Mouse (Mus musculus): Measurements from ENCODE around the gene Gm28051. TPM values are rescaled to one million over a fixed set of nuclear protein-coding genes. Genes with fewer than 3 reads are reported as not detected.

Gm28051 gene
- polyA plus RNA-seq, 1 experiment from 2014 or later: not detected

DNA sequence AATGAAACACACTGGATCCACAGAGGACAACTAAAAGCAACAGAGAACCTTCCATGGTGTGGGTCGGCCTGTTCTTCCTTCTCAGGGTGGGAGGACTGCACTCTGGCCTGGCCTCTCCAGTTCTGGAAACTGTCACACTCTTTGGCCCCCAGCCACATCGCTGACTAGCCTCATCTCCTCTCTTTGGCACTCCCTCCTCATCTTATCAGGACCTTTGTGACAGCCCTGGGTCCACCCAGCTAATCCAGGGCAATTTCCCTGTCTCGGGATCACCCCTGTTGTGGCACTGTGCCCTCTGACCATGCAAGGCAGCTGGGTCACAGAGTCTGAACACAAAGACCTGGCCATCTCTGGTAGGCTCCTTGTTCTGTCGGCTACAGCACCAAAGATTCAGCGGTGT, 75.5 kb downstream of the Gm28051 start:
- Histone ChIP-seq H3K9me3 (ENCODE audit: control insufficient read depth, low read length) (no peaks in the 10 kb centered on the region), H3K9ac (ENCODE audit: low read length) (no peak overlapping the region), H3K4me2 (ENCODE audit: low read depth, low read length, severe bottlenecking) (no peak overlapping the region), H3K27me3 (ENCODE audit: control insufficient read depth, insufficient read depth, low read length) (no peaks in the 10 kb centered on the region), H3K4me3 (ENCODE audit: low read depth, low read length) (no peak overlapping the region), H3K4me1 (replicated peaks; ENCODE audit: control insufficient read depth, insufficient read depth, low read length) (peaks cover 4% of the 10 kb centered on the region), H3K27ac (ENCODE audit: low read depth, low read length) (no peak overlapping the region), H3K36me3 (ENCODE audit: control insufficient read depth, insufficient read depth, low read length) (no peaks in the 10 kb centered on the region)
- DNase-seq (ENCODE audit: low spot score): no peak
- 88% methylated on average over 5 of the region's 5 CpGs for WGBS
- ATAC-seq (replicated peaks; ENCODE audit: low FRiP score): no peak

DNA sequence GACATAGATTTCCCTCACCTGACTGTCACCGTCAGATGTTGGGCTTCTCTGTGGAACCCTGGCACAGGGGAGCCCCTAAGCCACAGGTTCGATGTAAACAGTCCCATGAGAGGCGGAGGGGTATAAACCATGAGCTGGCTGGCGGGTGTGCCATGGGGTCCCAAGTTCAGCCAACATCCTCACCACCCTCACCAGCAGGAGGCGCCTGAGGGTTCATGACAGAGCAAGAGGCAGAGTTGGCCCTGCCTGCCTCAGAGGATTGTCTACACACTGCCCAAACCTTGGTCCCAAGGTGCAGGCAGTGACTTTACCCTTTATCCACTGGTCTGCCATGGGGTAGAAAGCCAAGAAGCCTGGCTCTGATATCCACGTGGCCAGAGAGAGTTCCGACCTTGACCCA, 76.0 kb downstream of the Gm28051 start:
- DNase-seq (ENCODE audit: low spot score) (no peak), ATAC-seq (replicated peaks; ENCODE audit: low FRiP score) (no peak)
- Histone ChIP-seq H3K27ac (ENCODE audit: low read depth, low read length) (no peak overlapping the region), H3K9me3 (ENCODE audit: control insufficient read depth, low read length) (no peaks in the 10 kb centered on the region), H3K4me3 (ENCODE audit: low read depth, low read length) (no peak overlapping the region), H3K27me3 (ENCODE audit: control insufficient read depth, insufficient read depth, low read length) (no peaks in the 10 kb centered on the region), H3K4me1 (replicated peaks; ENCODE audit: control insufficient read depth, insufficient read depth, low read length) (peaks cover 4% of the 10 kb centered on the region), H3K36me3 (ENCODE audit: control insufficient read depth, insufficient read depth, low read length) (no peaks in the 10 kb centered on the region), H3K9ac (ENCODE audit: low read length) (no peak overlapping the region), H3K4me2 (ENCODE audit: low read depth, low read length, severe bottlenecking) (no peak overlapping the region)
- WGBS: 72% methylated on average over 7 of the region's 7 CpGs

DNA sequence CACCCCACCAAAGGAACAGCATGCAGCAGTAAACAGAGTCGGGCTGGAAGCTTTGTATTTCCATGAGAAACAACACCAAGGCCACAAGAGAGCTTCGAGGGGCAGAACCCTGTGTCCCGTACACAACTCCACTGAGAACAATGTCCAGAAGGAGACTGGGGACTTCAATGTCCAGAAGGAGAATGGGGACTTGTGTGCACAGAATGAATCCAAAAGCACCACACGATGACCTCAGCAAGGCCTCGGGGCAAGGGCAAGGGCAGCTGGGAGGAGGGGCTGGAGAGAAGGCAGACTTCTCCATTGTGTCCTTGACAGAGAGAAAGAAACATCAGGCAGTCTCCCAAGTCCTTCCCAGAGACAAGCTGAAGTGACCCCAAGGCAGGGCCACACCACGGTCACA, 78.7 kb downstream of the Gm28051 start:
- WGBS: 31% methylated on average over 6 of the region's 6 CpGs
- H3K36me3 ChIP-seq (ENCODE audit: control insufficient read depth, insufficient read depth, low read length): no peaks in the 10 kb centered on the region
- H3K4me2 ChIP-seq (ENCODE audit: low read depth, low read length, severe bottlenecking): no peak overlapping the region
- no peak overlapping the region for H3K9ac ChIP-seq (ENCODE audit: low read length)
- DNase-seq (ENCODE audit: low spot score) (no peak), ATAC-seq (replicated peaks; ENCODE audit: low FRiP score) (no peak)
- H3K4me1 ChIP-seq (replicated peaks; ENCODE audit: control insufficient read depth, insufficient read depth, low read length): no peaks in the 10 kb centered on the region; the same call in 1 of the 2 replicates
- no peaks in the 10 kb centered on the region for H3K27me3 ChIP-seq (ENCODE audit: control insufficient read depth, insufficient read depth, low read length)
- H3K4me3 ChIP-seq (ENCODE audit: low read depth, low read length): no peak overlapping the region
- no peak overlapping the region for H3K27ac ChIP-seq (ENCODE audit: low read depth, low read length)
- no peaks in the 10 kb centered on the region for H3K9me3 ChIP-seq (ENCODE audit: control insufficient read depth, low read length)

DNA sequence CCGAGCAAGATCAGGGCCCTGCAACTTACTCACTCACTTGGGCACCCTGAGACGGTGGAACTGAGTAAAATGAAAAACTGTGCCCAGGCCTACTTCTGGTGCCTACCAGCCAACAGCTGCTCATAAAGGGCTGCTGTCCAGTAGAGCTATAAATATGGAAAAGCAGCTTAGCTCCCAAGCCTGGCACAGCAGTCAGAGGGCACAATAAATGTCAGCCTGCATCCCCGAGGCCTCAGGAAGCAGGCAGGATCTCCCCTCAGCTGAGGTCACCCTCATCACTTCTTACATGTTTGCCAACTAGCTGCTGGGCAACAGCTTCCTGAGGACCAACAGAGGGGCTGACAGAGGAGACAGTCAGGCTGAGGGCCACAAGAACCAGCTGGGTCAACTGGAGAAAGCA, 80.5 kb downstream of the Gm28051 start:
- DNase-seq (ENCODE audit: low spot score) (no peak), ATAC-seq (replicated peaks; ENCODE audit: low FRiP score) (no peak)
- Histone ChIP-seq H3K4me2 (ENCODE audit: low read depth, low read length, severe bottlenecking) (no peak overlapping the region), H3K36me3 (ENCODE audit: control insufficient read depth, insufficient read depth, low read length) (no peaks in the 10 kb centered on the region), H3K9me3 (ENCODE audit: control insufficient read depth, low read length) (no peaks in the 10 kb centered on the region), H3K4me1 (replicated peaks; ENCODE audit: control insufficient read depth, insufficient read depth, low read length) (no peaks in the 10 kb centered on the region), H3K9ac (ENCODE audit: low read length) (no peak overlapping the region), H3K27ac (ENCODE audit: low read depth, low read length) (no peak overlapping the region), H3K4me3 (ENCODE audit: low read depth, low read length) (no peak overlapping the region), H3K27me3 (ENCODE audit: control insufficient read depth, insufficient read depth, low read length) (no peaks in the 10 kb centered on the region)
- WGBS: 89% methylated on average over 3 of the region's 3 CpGs

DNA sequence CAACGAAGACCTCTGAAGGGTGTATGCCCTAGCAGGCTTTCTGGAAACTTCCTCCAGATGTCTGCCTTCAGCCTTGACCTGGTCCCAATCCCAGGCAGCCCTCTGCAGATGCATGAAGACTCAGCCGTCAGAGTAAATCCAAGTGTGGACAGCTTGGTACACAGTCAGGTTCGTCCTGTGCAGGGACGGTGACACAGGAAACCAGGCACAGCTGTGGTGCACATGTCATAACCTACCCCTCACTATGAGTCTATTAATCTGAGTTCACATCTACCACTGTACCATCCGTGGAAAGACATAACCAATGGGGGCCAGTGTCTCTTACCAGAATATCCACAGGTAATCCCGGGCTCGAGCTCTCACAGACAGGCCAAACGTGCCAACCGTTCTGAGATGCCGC, 83.0 kb downstream of the Gm28051 start:
- H3K27me3 ChIP-seq (ENCODE audit: control insufficient read depth, insufficient read depth, low read length): no peaks in the 10 kb centered on the region
- no peaks in the 10 kb centered on the region for H3K36me3 ChIP-seq (ENCODE audit: control insufficient read depth, insufficient read depth, low read length)
- no peaks in the 10 kb centered on the region for H3K9me3 ChIP-seq (ENCODE audit: control insufficient read depth, low read length)
- no peak for DNase-seq (ENCODE audit: low spot score)
- no peak overlapping the region for H3K4me2 ChIP-seq (ENCODE audit: low read depth, low read length, severe bottlenecking)
- 90% methylated on average over 10 of the region's 10 CpGs for WGBS
- H3K9ac ChIP-seq (ENCODE audit: low read length): no peak overlapping the region
- no peak for ATAC-seq (replicated peaks; ENCODE audit: low FRiP score)
- no peak overlapping the region for H3K4me3 ChIP-seq (ENCODE audit: low read depth, low read length)
- H3K4me1 ChIP-seq (replicated peaks; ENCODE audit: control insufficient read depth, insufficient read depth, low read length): peaks cover 2% of the 10 kb centered on the region; the same call in 1 of the 2 replicates
- H3K27ac ChIP-seq (ENCODE audit: low read depth, low read length): no peak overlapping the region

DNA sequence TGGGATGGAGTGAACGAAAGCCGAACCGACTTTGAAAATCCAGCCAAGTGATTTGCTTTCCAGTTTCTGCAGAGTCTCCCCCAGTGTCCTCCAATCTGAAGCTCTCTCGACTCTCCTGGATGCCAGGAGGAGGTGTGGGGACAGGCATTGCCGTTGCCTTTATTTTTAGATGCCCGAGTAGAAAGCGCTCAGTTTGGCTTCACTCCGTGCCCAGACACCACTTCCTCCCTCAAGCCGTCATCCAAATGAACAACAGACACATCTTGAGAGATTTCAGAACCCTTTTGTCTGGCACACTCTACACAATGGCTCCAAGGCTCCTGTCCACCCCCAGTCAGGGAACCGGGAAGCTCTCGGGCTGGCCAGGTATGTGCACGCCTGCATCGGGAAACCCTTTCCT, 83.4 kb downstream of the Gm28051 start:
- no peak for ATAC-seq (replicated peaks; ENCODE audit: low FRiP score)
- Histone ChIP-seq H3K4me1 (replicated peaks; ENCODE audit: control insufficient read depth, insufficient read depth, low read length) (peaks cover 2% of the 10 kb centered on the region; the same call in 1 of the 2 replicates), H3K36me3 (ENCODE audit: control insufficient read depth, insufficient read depth, low read length) (no peaks in the 10 kb centered on the region), H3K27ac (ENCODE audit: low read depth, low read length) (no peak overlapping the region), H3K4me3 (ENCODE audit: low read depth, low read length) (no peak overlapping the region), H3K9ac (ENCODE audit: low read length) (no peak overlapping the region), H3K4me2 (ENCODE audit: low read depth, low read length, severe bottlenecking) (no peak overlapping the region), H3K27me3 (ENCODE audit: control insufficient read depth, insufficient read depth, low read length) (no peaks in the 10 kb centered on the region), H3K9me3 (ENCODE audit: control insufficient read depth, low read length) (no peaks in the 10 kb centered on the region)
- DNase-seq (ENCODE audit: low spot score): no peak
- 91% methylated on average over 13 of the region's 13 CpGs for WGBS

DNA sequence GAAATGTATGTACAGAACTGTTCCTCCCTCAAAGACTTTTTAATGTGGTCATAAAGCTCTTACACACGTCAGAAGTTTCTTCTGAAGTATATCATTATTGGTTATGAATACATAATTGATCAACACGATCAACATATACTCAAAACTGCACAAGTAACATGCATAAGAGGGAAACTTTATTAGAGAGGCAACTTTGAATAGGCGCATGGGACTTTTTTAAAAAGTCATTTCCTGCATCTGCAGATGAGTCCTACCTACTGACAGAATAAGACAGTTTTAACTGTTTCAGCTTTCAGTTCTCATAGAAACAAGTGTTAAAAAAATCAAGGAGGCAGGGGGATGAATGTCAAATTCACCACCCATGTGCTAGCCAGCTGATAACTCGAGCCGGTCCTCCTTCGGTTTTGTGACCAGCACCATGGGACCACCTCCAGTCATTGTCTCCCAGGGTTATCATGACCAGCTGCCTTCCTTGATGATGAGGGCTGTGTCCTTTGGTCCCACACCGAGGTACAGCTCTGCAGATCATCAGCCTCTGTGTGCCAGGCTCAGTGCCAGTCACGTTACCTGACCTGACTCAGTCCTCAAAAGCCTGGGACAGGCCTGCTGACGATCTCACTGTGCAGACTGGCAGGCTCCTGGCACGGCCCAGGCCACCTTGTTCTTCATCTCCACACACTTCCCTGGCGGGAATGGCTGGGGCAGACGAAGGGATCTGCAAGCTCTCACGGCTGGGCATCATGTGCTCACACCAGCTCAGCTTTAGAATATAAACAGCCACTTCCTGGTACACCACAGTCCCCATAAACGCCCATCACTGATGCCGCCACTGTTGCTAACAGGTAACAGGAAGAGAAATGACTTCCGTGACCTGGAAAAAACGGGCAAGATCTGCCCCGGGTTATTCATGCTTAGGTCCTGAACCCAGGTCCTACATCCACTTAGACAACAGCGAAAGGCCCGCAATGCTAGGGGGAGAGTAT, 84.4 kb downstream of the Gm28051 start:
- Histone ChIP-seq H3K9me3 (ENCODE audit: control insufficient read depth, low read length) (no peaks in the 10 kb centered on the region), H3K27ac (ENCODE audit: low read depth, low read length) (no peak overlapping the region), H3K36me3 (ENCODE audit: control insufficient read depth, insufficient read depth, low read length) (no peaks in the 10 kb centered on the region), H3K4me2 (ENCODE audit: low read depth, low read length, severe bottlenecking) (no peak overlapping the region), H3K4me3 (ENCODE audit: low read depth, low read length) (no peak overlapping the region), H3K4me1 (replicated peaks; ENCODE audit: control insufficient read depth, insufficient read depth, low read length) (peaks cover 2% of the 10 kb centered on the region; the same call in 1 of the 2 replicates), H3K9ac (ENCODE audit: low read length) (no peak overlapping the region), H3K27me3 (ENCODE audit: control insufficient read depth, insufficient read depth, low read length) (no peaks in the 10 kb centered on the region)
- ATAC-seq (replicated peaks; ENCODE audit: low FRiP score) (no peak), DNase-seq (ENCODE audit: low spot score) (no peak)
- WGBS: 91% methylated on average over 20 of the region's 20 CpGs

DNA sequence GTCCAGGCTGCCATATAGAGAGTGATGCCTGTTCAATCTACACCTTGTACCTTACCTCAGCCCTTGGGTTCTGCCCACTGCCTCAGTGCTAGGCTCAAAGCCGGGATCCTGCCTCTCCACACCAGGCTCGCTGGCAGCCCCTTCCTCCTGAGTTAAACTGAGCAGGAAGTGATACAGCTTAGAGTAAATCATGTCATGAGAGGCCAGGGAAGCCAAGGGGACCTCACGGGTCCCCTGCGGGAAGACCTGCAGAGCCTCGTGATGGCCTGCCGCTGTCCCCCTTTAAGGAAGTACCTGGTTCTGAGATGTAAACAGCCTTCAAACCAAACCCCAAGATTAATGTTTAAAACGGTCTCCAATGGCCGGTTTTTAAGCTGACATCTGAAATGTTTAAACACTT, 85.4 kb downstream of the Gm28051 start:
- no peak for ATAC-seq (replicated peaks; ENCODE audit: low FRiP score)
- no peak overlapping the region for H3K4me3 ChIP-seq (ENCODE audit: low read depth, low read length)
- H3K27ac ChIP-seq (ENCODE audit: low read depth, low read length): no peak overlapping the region
- H3K4me2 ChIP-seq (ENCODE audit: low read depth, low read length, severe bottlenecking): no peak overlapping the region
- no peaks in the 10 kb centered on the region for H3K9me3 ChIP-seq (ENCODE audit: control insufficient read depth, low read length)
- H3K4me1 ChIP-seq (replicated peaks; ENCODE audit: control insufficient read depth, insufficient read depth, low read length): peaks cover 2% of the 10 kb centered on the region; the same call in 1 of the 2 replicates
- no peak overlapping the region for H3K9ac ChIP-seq (ENCODE audit: low read length)
- no peaks in the 10 kb centered on the region for H3K27me3 ChIP-seq (ENCODE audit: control insufficient read depth, insufficient read depth, low read length)
- no peaks in the 10 kb centered on the region for H3K36me3 ChIP-seq (ENCODE audit: control insufficient read depth, insufficient read depth, low read length)
- DNase-seq (ENCODE audit: low spot score): no peak
- WGBS: 89% methylated on average over 8 of the region's 8 CpGs

DNA sequence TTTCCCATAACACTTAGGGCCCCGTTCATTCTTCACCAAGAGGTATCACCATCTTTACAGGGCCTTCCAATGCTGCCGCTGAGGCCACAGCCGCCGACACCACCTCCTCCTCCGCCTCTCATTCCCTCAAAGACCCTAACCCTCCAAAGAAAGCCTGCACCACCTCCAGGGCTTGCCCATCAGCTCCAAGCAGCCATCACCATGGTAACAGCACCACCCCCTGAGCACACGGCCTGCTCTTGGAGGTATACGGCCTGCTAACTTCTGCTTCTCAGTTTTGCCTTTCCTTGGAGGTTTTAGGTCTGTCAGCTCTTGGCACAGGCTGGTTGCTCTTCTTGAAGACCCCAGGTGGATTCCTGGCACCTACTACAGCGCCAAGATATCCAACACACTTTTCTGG, 86.7 kb downstream of the Gm28051 start:
- H3K36me3 ChIP-seq (ENCODE audit: control insufficient read depth, insufficient read depth, low read length): no peaks in the 10 kb centered on the region
- H3K4me3 ChIP-seq (ENCODE audit: low read depth, low read length): no peak overlapping the region
- ATAC-seq (replicated peaks; ENCODE audit: low FRiP score) (peak; percentile 39; the same call in 1 of the 2 replicates), DNase-seq (ENCODE audit: low spot score) (no peak)
- WGBS: 29% methylated on average over 8 of the region's 8 CpGs
- no peak overlapping the region; the same call in 1 of the 2 replicates for H3K9ac ChIP-seq (ENCODE audit: low read length)
- H3K27me3 ChIP-seq (ENCODE audit: control insufficient read depth, insufficient read depth, low read length): no peaks in the 10 kb centered on the region
- peaks cover 2% of the 10 kb centered on the region; the same call in 1 of the 2 replicates for H3K4me1 ChIP-seq (replicated peaks; ENCODE audit: control insufficient read depth, insufficient read depth, low read length)
- no peak overlapping the region for H3K4me2 ChIP-seq (ENCODE audit: low read depth, low read length, severe bottlenecking)
- no peak overlapping the region for H3K27ac ChIP-seq (ENCODE audit: low read depth, low read length)
- H3K9me3 ChIP-seq (ENCODE audit: control insufficient read depth, low read length): no peaks in the 10 kb centered on the region

Measured in forebrain, embryonic 11.5 days (tissue).